In the genomic region with DNA sequence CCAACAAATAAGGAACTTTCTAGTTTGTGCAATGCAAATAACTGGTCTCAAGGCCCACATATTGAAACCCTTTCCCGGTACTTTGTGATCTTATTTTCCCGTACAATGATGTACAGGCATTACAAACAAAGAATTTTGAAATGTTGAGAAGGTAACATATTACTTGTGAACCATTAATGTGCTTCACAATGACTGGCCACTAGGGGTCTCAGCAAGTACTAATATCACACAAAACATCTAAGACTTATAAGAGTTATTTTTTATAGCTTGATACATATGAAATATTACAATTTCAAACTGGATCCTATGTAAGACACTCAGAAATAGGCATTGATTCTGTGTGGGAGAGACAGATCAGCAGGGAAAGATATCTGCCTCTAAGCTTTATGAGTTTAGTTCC, we compare ENCODE assay signal across 1 mouse cellular context.
TF ChIP-seq lines count a peak whose summit lies in the region.

No protein-coding gene starts in this region.

TF ChIP-seq in MEL, 35 proteins besides CTCF, POLR2A, EP300 and RAD21 (continued from another document):
- TF ChIP-seq TBP (IDR thresholded peaks at IDR 0.05; ENCODE audit: low read depth, low read length): no peak
- peak; percentile 66 for TF ChIP-seq SMC3 (IDR thresholded peaks at IDR 0.05; ENCODE audit: low read depth, low read length)
- TF ChIP-seq RCOR1 (IDR thresholded peaks at IDR 0.05; ENCODE audit: low read depth, low read length): no peak
- no peak for TF ChIP-seq POLR2AphosphoS2 (IDR thresholded peaks at IDR 0.05; ENCODE audit: low read length)
- TF ChIP-seq MAZ (IDR thresholded peaks at IDR 0.05; ENCODE audit: low read depth, low read length): no peak
- TF ChIP-seq ELF1 (IDR thresholded peaks at IDR 0.05; ENCODE audit: low read depth, low read length): no peak
- no peak for TF ChIP-seq ZMIZ1 (IDR thresholded peaks at IDR 0.05; ENCODE audit: low read depth, low read length)
- TF ChIP-seq ZC3H11A (IDR thresholded peaks at IDR 0.05; ENCODE audit: low read depth, low read length): peak; percentile 50; the same call in 1 of the 2 replicates
- TF ChIP-seq ZNF384 (IDR thresholded peaks at IDR 0.05; ENCODE audit: low read depth, low read length): 0 out of 2 replicates have a peak, but pooled peaks have one; percentile 39
